Mouse (Mus musculus) brain, embryonic 14.5 days (tissue): ENCODE measurements around the gene Lsamp. TPM values are rescaled to one million over a fixed set of nuclear protein-coding genes. Genes with fewer than 3 reads are reported as not detected.
A peak's percentile ranks its signal among the peaks of the same experiment; 100 is the strongest.

ENCODE experiments used
- DNase-seq: peaks from one replicate; pipeline ENCODE4 v3.0.0-alpha.2; 2011; ENCODE audit warnings: low read depth
- CTCF ChIP-seq: fragments of 200-500 bp; IDR thresholded peaks from 2 replicates; pipeline ENCODE4 v1.5.1; 2012; ENCODE audit warnings: inconsistent platforms, mild to moderate bottlenecking, moderate library complexity, borderline replicate concordance; ENCODE audit not compliant: insufficient read depth, insufficient read length; ENCODE audit errors: extremely low read depth
- POLR2A ChIP-seq: fragments of 200-500 bp; IDR thresholded peaks from 2 replicates; pipeline ENCODE4 v1.6.1; 2012; ENCODE audit warnings: mild to moderate bottlenecking, inconsistent platforms, borderline replicate concordance; ENCODE audit not compliant: poor library complexity, insufficient read depth, insufficient read length, severe bottlenecking; ENCODE audit errors: extremely low read depth
- polyA plus RNA-seq: library from polyadenylated mRNA; depleted of rRNA; stranded (reverse); fragments of >200 nt; gene quantifications from 2 replicates; pipeline ENCODE4 v1.2.3, GENCODE M21; 2012

Lsamp gene
- polyA plus RNA-seq, 1 experiment, result 45.1 TPM

DNA sequence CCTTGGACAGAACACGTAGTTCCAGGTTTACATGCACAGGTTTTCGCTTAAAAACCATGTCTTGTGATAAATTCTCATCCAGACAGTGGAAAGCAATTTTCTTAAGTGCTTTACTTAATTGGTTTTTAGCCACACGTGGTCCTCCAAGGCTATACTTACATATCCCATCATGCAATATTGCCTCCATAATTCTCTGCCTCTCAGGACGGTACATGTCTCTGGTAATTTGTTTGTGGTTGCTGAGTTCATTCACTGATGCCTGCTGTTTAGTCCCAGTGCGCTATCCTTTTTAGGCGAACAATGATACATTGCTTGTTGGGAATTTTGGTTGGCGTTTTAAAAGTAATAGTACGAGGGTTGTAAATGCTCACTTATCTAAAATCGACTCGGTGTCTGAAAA, 453.7 kb downstream of the Lsamp start:
- TF ChIP-seq CTCF (no peak), POLR2A (no peak)
- DNase-seq, result peak; percentile 12

GRCm38 (mm10) chr16:40438876-40439275, 454.7 kb downstream of the Lsamp start:
- DNase-seq, result no peak
- no peak for TF ChIP-seq CTCF
- TF ChIP-seq POLR2A, result no peak

DNA sequence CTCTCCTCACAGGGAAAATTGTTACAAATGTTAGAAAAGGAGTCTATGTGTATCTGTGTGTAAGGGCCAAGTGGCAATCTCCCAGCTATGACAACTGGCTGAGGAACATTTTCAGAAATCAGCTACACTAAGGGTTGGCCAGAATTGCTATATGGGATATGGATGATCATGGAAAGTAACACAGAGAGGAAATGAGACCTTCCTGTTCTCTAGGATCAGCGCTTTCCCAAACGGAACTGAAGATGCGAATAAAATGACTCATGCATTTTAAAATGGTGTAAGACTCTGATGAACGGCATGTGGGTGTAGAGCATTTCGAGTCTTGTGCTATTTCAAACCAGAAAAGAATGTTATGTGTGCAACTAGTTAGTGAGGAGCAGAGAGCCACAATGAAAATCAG, 462.4 kb downstream of the Lsamp start:
- no peak for TF ChIP-seq POLR2A
- no peak for TF ChIP-seq CTCF
- no peak for DNase-seq

GRCm38 (mm10) chr16:40463411-40464058, 479.4 kb downstream of the Lsamp start:
- TF ChIP-seq CTCF (no peak), POLR2A (no peak)
- peak; percentile 48 for DNase-seq

- DNase-seq, result peak; percentile 64
- TF ChIP-seq CTCF (peak; percentile 18; the same call in 1 of the 2 replicates), POLR2A (no peak)
These were observed 482.4 kb downstream of the Lsamp start for GRCm38 (mm10) chr16:40466596-40466995.

DNA sequence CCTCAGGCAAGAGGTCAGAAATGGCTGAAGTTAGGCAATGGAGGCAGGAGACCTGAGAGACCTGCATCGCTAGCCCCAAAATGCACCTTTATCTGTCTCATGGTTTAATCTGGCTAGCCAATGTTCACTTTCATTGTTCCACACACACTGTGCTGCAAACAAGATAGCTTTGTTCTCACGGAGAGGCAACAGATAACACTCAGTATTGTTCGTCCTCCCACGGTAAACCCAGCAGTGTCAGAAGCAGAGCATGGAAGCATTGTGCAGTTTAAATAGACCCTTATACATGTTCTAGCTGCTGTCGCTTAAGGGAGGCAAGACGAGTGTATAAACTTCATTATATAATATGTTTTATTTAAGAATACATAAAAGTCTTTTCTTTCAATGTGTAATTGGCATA, 486.8 kb downstream of the Lsamp start:
- DNase-seq, result no peak
- TF ChIP-seq POLR2A, result no peak
- no peak for TF ChIP-seq CTCF

- DNase-seq, result peak; percentile 56
- TF ChIP-seq POLR2A, result no peak
- no peak for TF ChIP-seq CTCF
These were observed 487.8 kb downstream of the Lsamp start for GRCm38 (mm10) chr16:40471967-40472366.

GRCm38 (mm10) chr16:40491606-40492005, 507.4 kb downstream of the Lsamp start:
- DNase-seq, result no peak
- no peak for TF ChIP-seq CTCF
- no peak for TF ChIP-seq POLR2A

- TF ChIP-seq POLR2A, result no peak
- no peak for TF ChIP-seq CTCF
- DNase-seq, result peak; percentile 93
These were observed 520.2 kb downstream of the Lsamp start for GRCm38 (mm10) chr16:40504262-40504960.

- TF ChIP-seq POLR2A (no peak), CTCF (no peak)
- DNase-seq, result peak; percentile 94
These were observed 525.2 kb downstream of the Lsamp start for GRCm38 (mm10) chr16:40509146-40510030.

DNA sequence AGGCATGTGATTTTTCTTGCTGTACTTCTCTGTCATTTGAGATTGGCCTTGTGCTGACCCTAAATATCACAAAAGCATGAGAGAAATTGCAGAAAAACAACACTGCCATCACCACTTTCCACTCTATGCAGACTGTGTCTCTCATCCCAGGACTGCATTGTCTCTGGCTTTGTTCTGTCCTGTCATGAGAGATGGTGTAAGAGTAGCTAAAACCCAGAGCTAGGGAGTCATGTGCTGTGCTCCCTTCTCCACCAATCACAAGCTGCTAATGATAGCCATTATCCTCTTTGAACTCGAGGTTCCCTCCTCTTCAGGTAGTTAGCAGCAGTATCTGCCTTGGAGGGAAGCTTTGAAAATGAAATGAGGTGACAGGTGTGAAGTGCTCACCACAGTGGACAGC, 552.6 kb downstream of the Lsamp start:
- no peak for DNase-seq
- TF ChIP-seq POLR2A (no peak), CTCF (no peak)
